Mouse (Mus musculus) liver, postnatal 0 days (tissue): ENCODE measurements around the gene Hamp2.
"Not testable (repeated sequence)": the region's sequence is repeated elsewhere in the genome, so short reads cannot be mapped to it uniquely, and the experiment has no call there.

Experiments
- CTCF ChIP-seq: sonication (generic); IDR thresholded peaks from 2 replicates; pipeline ENCODE4 v1.5.1; 2016; ENCODE audit warnings: antibody characterized with exemption, low read depth
- EP300 ChIP-seq: IDR thresholded peaks from 2 replicates; pipeline ENCODE4 v1.6.1; 2016; ENCODE audit warnings: antibody characterized with exemption, low read depth, mild to moderate bottlenecking

- TF ChIP-seq EP300, CTCF: not testable (repeated sequence)
These were observed 17.9 kb upstream of the Hamp2 start for GRCm38 (mm10) chr7:30942365-30942764.
